Mouse (Mus musculus) forebrain, embryonic 15.5 days (tissue): ENCODE results near the gene Chmp1a. TPM values are rescaled to one million over a fixed set of nuclear protein-coding genes. Genes with fewer than 3 reads are reported as not detected.
"Not testable (repeated sequence)": the region's sequence is repeated elsewhere in the genome, so short reads cannot be mapped to it uniquely, and the experiment has no call there.

Experiments used
- ATAC-seq: fragments of 200-750 bp; cut with Nextera tagmentation; replicated peaks from 2 replicates; pipeline ENCODE4 v1.8.0; 2017; ENCODE audit warnings: mild to moderate bottlenecking, moderate TSS enrichment, moderate library complexity
- H3K27ac ChIP-seq: fragments of 300-500 bp; sonication (generic); replicated peaks from 2 replicates; pipeline ENCODE4 v1.5.1; 2015; ENCODE audit warnings: mild to moderate bottlenecking, inconsistent platforms
- H3K27me3 ChIP-seq: fragments of 300-500 bp; sonication (generic); 2 replicates; pipeline ENCODE4 v1.6.1; 2015; ENCODE audit warnings: inconsistent platforms
- H3K36me3 ChIP-seq: fragments of 300-500 bp; sonication (generic); 2 replicates; pipeline ENCODE4 v1.6.1; 2015; ENCODE audit warnings: mild to moderate bottlenecking, inconsistent platforms
- H3K4me1 ChIP-seq: fragments of 300-500 bp; sonication (generic); 2 replicates; pipeline ENCODE4 v1.6.1; 2015; ENCODE audit warnings: inconsistent platforms
- H3K4me2 ChIP-seq: fragments of 300-500 bp; sonication (generic); replicated peaks from 2 replicates; pipeline ENCODE4 v1.6.1; 2015; ENCODE audit warnings: mild to moderate bottlenecking, inconsistent platforms
- H3K4me3 ChIP-seq: fragments of 300-500 bp; sonication (generic); 2 replicates; pipeline ENCODE4 v1.5.1; 2015; ENCODE audit warnings: mild to moderate bottlenecking, inconsistent platforms
- H3K9ac ChIP-seq: fragments of 300-500 bp; sonication (generic); replicated peaks from 2 replicates; pipeline ENCODE4 v1.6.1; 2015; ENCODE audit warnings: mild to moderate bottlenecking, inconsistent platforms
- H3K9me3 ChIP-seq: fragments of 300-500 bp; sonication (generic); 2 replicates; pipeline ENCODE4 v1.6.1; 2016; ENCODE audit warnings: inconsistent platforms
- WGBS: fragments of 180-500 bp; shearing (Covaris S2); methylation state at CpG from one replicate; pipeline ENCODE4 v1.1.7; 2015; ENCODE audit warnings: mixed read lengths; 5-methylcytosine and 5-hydroxymethylcytosine counted together
- polyA plus RNA-seq: library from polyadenylated mRNA; unstranded; fragments of >200 nt; fragmentation: Nextera tagmentation; extraction: Ambion mirVana; gene quantifications from 2 replicates; pipeline ENCODE4 v1.2.1, GENCODE M21; 2015

Chmp1a gene
- polyA plus RNA-seq, 1 experiment from 2014 or later: 239 TPM

DNA sequence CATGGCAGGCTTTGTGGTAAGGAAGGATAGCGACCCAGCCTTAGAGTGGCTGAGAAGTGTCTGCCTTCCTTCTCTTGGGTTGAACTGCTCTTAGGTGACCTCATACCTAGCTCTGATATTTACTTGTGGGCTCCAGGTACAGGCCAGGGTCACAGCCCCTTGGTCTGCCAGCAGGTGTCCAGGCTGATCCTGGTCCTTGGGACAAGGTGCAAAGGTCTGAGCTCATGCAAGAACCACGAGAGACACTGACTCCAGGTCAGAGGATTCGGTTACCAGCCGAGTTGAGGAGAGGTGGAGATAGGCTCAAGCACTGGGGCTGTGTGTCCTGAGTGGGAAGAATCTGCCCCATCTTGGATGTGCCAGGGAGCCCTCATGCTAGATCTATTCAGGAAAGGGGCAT is 31.8 kb upstream of the Chmp1a start:
- Histone ChIP-seq H3K27ac (no peak overlapping the region), H3K4me3 (no peak overlapping the region), H3K4me2 (no peak overlapping the region), H3K9me3 (no peaks in the 10 kb centered on the region), H3K9ac (no peak overlapping the region), H3K36me3 (peaks cover 62% of the 10 kb centered on the region), H3K4me1 (no peaks in the 10 kb centered on the region), H3K27me3 (no peaks in the 10 kb centered on the region)
- WGBS: 98% methylated on average over 4 of the region's 4 CpGs
- no peak for ATAC-seq

- no peaks in the 10 kb centered on the region for H3K9me3 ChIP-seq
- no peak overlapping the region for H3K9ac ChIP-seq
- H3K4me3 ChIP-seq: no peak overlapping the region
- ATAC-seq: no peak
- WGBS: 73% methylated on average over 11 of the region's 11 CpGs
- H3K4me1 ChIP-seq: no peaks in the 10 kb centered on the region
- H3K27me3 ChIP-seq: no peaks in the 10 kb centered on the region
- peaks cover 48% of the 10 kb centered on the region for H3K36me3 ChIP-seq
- H3K4me2 ChIP-seq: no peak overlapping the region
- no peak overlapping the region for H3K27ac ChIP-seq
These were observed 30.5 kb upstream of the Chmp1a start for GRCm38 (mm10) chr8:123243053-123243452.

GRCm38 (mm10) chr8:123242107-123242923 is 29.8 kb upstream of the Chmp1a start:
- no peak overlapping the region for H3K4me2 ChIP-seq
- H3K27me3 ChIP-seq: no peaks in the 10 kb centered on the region
- WGBS: 87% methylated on average over 7 of the region's 7 CpGs
- no peak overlapping the region for H3K9ac ChIP-seq
- H3K4me1 ChIP-seq: no peaks in the 10 kb centered on the region
- no peak overlapping the region for H3K4me3 ChIP-seq
- H3K27ac ChIP-seq: no peak overlapping the region
- no peaks in the 10 kb centered on the region for H3K9me3 ChIP-seq
- peaks cover 41% of the 10 kb centered on the region for H3K36me3 ChIP-seq
- ATAC-seq: no peak

DNA sequence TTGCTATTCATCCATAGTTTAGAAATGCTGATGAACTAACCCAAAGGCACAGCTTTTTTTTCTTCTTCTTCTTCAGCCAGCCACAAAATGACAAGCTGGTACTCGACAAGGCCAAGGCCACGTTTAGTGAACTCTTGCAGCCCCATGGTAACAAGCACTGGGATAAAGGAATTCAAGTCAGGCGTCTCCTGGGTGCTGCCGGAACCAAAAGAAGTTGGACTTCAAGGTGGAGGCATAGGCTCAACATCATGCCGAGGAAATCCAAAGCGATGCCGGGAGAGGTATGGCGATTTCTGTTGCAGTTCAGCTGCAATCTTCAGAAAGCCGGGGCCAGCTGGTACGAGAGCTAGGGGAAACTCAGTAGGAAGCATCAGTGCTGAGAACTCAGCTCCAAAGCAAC is 26.8 kb upstream of the Chmp1a start:
- Histone ChIP-seq H3K4me2 (no peak overlapping the region), H3K4me1 (peaks cover 20% of the 10 kb centered on the region), H3K27ac (no peak overlapping the region), H3K27me3 (peaks cover 24% of the 10 kb centered on the region; the same call in 1 of the 2 replicates), H3K9ac (no peak overlapping the region), H3K9me3 (no peaks in the 10 kb centered on the region), H3K4me3 (no peak overlapping the region), H3K36me3 (peaks cover 12% of the 10 kb centered on the region; the same call in 1 of the 2 replicates)
- WGBS: 89% methylated on average over 10 of the region's 10 CpGs
- ATAC-seq: no peak

GRCm38 (mm10) chr8:123235520-123236497 is 23.2 kb upstream of the Chmp1a start, which contains the start of gene Spata2l:
Gene Spata2l, minus strand, starts transcription at chr8:123236233.
- peak; percentile 57; the same call in 1 of the 2 replicates for ATAC-seq
- no peaks in the 10 kb centered on the region for H3K9me3 ChIP-seq

GRCm38 (mm10) chr8:123234918-123235519 is 22.5 kb upstream of the Chmp1a start:
- peak; percentile 17; the same call in 1 of the 2 replicates for ATAC-seq
- Histone ChIP-seq H3K36me3 (0 out of 2 replicates have a peak, but pooled peaks cover 3% of the 10 kb centered on the region), H3K27me3 (peaks cover 28% of the 10 kb centered on the region), H3K4me1 (peaks cover 20% of the 10 kb centered on the region), H3K9me3 (no peaks in the 10 kb centered on the region), H3K9ac (peak overlapping the region; percentile 50), H3K4me3 (peak overlapping the region; percentile 39), H3K27ac (no peak overlapping the region), H3K4me2 (peak overlapping the region; percentile 54)
- 25% methylated on average over 13 of the region's 13 CpGs for WGBS

More at GRCm38 (mm10) chr8:123235520-123236497, 23.2 kb upstream of the Chmp1a start, which contains the start of gene Spata2l:
- peaks cover 20% of the 10 kb centered on the region for H3K4me1 ChIP-seq
- under 1% methylated on average over 57 of the region's 57 CpGs for WGBS
- H3K27ac ChIP-seq: no peak within 1 kb of the TSS
- peak within 1 kb of the TSS; percentile 50 for H3K9ac ChIP-seq
- H3K4me3 ChIP-seq: peak within 1 kb of the TSS; percentile 39
- no peaks in the 10 kb centered on the region for H3K36me3 ChIP-seq
- H3K4me2 ChIP-seq: peak within 1 kb of the TSS; percentile 54
- H3K27me3 ChIP-seq: peaks cover 28% of the 10 kb centered on the region

- peaks cover 28% of the 10 kb centered on the region for H3K27me3 ChIP-seq
These were observed 21.2 kb upstream of the Chmp1a start for GRCm38 (mm10) chr8:123233760-123234159.

DNA sequence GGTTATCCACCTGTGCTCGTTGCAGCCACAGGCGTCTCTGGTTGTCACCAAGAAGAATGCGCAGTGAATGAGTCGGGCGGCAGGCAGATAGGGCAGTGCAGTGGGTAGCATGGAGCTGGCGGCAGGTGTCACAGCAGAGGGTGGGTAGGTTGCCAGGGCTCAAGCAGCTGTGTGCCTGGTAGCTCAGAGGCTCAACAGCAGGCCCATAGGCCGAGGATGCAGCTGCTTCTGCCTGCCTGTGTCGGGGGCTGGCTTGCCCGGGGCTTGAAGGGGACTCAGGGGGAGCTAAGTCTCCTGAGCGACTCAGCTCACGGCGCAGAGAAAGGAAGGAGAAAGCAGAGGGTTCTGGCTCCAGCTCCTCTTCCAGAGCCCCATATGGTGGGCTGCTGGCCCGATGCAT is 20.7 kb upstream of the Chmp1a start:
- Histone ChIP-seq H3K27me3 (peaks cover 28% of the 10 kb centered on the region), H3K9ac (no peak overlapping the region), H3K9me3 (no peaks in the 10 kb centered on the region), H3K4me2 (no peak overlapping the region), H3K4me1 (peaks cover 20% of the 10 kb centered on the region), H3K27ac (no peak overlapping the region), H3K36me3 (0 out of 2 replicates have a peak, but pooled peaks cover 11% of the 10 kb centered on the region), H3K4me3 (no peak overlapping the region)
- no peak for ATAC-seq
- 60% methylated on average over 13 of the region's 13 CpGs for WGBS

More at GRCm38 (mm10) chr8:123233760-123234159, 21.2 kb upstream of the Chmp1a start:
- Histone ChIP-seq H3K27ac (no peak overlapping the region), H3K4me1 (peaks cover 20% of the 10 kb centered on the region), H3K36me3 (0 out of 2 replicates have a peak, but pooled peaks cover 9% of the 10 kb centered on the region), H3K9me3 (no peaks in the 10 kb centered on the region), H3K4me2 (no peak overlapping the region), H3K4me3 (no peak overlapping the region), H3K9ac (no peak overlapping the region)
- WGBS: 75% methylated on average over 11 of the region's 11 CpGs
- no peak for ATAC-seq

DNA sequence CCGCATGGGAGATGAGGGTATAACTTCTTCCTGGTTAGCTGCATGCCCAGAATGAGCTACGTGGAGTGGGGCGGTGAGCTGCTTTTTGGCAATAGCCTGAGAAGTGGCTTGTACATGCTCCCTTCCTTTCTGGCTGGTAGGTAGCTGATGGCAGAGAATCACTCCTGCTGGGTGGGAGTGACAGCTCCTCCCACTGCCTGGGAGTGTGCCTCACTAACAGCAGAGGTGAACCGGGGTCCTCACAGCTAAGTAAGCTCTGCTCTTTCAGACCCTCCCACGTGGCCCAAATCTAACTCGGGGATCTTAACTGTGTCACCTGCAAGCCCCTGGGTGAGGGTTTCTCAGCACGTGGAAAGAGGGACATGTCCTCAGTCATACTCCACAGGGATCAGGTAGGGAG is 20.0 kb upstream of the Chmp1a start:
- H3K36me3 ChIP-seq: 0 out of 2 replicates have a peak, but pooled peaks cover 13% of the 10 kb centered on the region
- no peak overlapping the region for H3K27ac ChIP-seq
- peaks cover 20% of the 10 kb centered on the region for H3K4me1 ChIP-seq
- no peaks in the 10 kb centered on the region for H3K9me3 ChIP-seq
- no peak overlapping the region for H3K4me2 ChIP-seq
- ATAC-seq: no peak
- H3K9ac ChIP-seq: no peak overlapping the region
- H3K27me3 ChIP-seq: peaks cover 28% of the 10 kb centered on the region
- 42% methylated on average over 7 of the region's 7 CpGs for WGBS
- no peak overlapping the region for H3K4me3 ChIP-seq

GRCm38 (mm10) chr8:123231742-123232141 is 19.2 kb upstream of the Chmp1a start:
- WGBS: 50% methylated on average over 5 of the region's 5 CpGs
- H3K36me3 ChIP-seq: 0 out of 2 replicates have a peak, but pooled peaks cover 20% of the 10 kb centered on the region
- no peaks in the 10 kb centered on the region for H3K9me3 ChIP-seq
- H3K4me2 ChIP-seq: no peak overlapping the region
- H3K27me3 ChIP-seq: peaks cover 24% of the 10 kb centered on the region
- no peak for ATAC-seq
- H3K27ac ChIP-seq: no peak overlapping the region
- H3K4me3 ChIP-seq: no peak overlapping the region
- peaks cover 20% of the 10 kb centered on the region for H3K4me1 ChIP-seq
- H3K9ac ChIP-seq: no peak overlapping the region

DNA sequence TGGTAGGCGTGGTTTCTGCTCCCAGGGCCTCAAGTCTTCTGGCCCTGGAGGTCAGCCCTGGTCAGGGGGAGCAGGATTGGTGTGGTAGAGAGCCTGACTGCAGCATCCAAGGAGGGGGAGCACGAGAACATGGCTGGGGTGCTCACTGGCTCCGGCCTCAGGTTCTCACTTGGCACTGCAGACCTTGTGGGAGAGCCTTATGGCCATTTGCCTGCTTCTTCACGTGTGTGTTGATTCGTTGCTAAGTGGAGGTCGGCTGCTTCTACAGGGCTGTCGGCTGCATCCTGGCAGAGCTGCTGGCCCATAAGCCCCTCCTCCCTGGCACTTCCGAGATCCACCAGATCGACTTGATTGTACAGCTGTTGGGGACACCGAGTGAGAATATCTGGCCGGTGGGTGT is 17.8 kb upstream of the Chmp1a start:
- Histone ChIP-seq H3K4me1 (peaks cover 15% of the 10 kb centered on the region), H3K27me3 (peaks cover 14% of the 10 kb centered on the region), H3K36me3 (0 out of 2 replicates have a peak, but pooled peaks cover 20% of the 10 kb centered on the region)
- not testable (repeated sequence) for H3K4me2 ChIP-seq, ATAC-seq, H3K4me3 ChIP-seq, H3K27ac ChIP-seq, H3K9me3 ChIP-seq, H3K9ac ChIP-seq
- 85% methylated on average over 11 of the region's 11 CpGs for WGBS
